Mouse (Mus musculus) olfactory bulb, adult 2 months (tissue): ENCODE results near the gene Ifngr1. TPM values are rescaled to one million over a fixed set of nuclear protein-coding genes. Genes with fewer than 3 reads are reported as not detected.

Source experiments
- H3K27ac ChIP-seq: fragments of 200-500 bp; 2 replicates; pipeline ENCODE4 v1.5.1; 2012; ENCODE audit warnings: low read depth, low read length; ENCODE audit not compliant: insufficient read depth
- H3K4me1 ChIP-seq: fragments of 200-500 bp; 2 replicates; pipeline ENCODE4 v1.6.1; 2012; ENCODE audit warnings: low read length; ENCODE audit not compliant: control insufficient read depth, insufficient read depth
- H3K4me3 ChIP-seq: fragments of 200-500 bp; 2 replicates; pipeline ENCODE4 v1.5.1; 2012; ENCODE audit warnings: mild to moderate bottlenecking, low read depth, low read length, moderate library complexity; ENCODE audit not compliant: insufficient read depth
- CTCF ChIP-seq: fragments of 200-500 bp; IDR thresholded peaks from 2 replicates; pipeline ENCODE4 v1.5.1; 2012; ENCODE audit warnings: low read depth, mild to moderate bottlenecking, low read length, moderate library complexity; ENCODE audit not compliant: insufficient read depth
- POLR2A ChIP-seq: fragments of 200-500 bp; IDR thresholded peaks from 2 replicates; pipeline ENCODE4 v1.6.1; 2012; ENCODE audit warnings: mild to moderate bottlenecking, low read depth, low read length, moderate library complexity; ENCODE audit not compliant: insufficient read depth
- WGBS: fragments of 180-500 bp; shearing (Covaris S2); methylation state at CpG from one replicate; pipeline ENCODE4 v1.1.7; 2018; 5-methylcytosine and 5-hydroxymethylcytosine counted together
- polyA plus RNA-seq: library from polyadenylated mRNA; stranded (reverse); fragments of >200 nt; gene quantifications from 2 replicates; pipeline ENCODE4 v1.2.4, GENCODE M21; 2012; ENCODE audit warnings: low replicate concordance; ENCODE audit not compliant: missing spikeins, insufficient read depth, insufficient read length

Ifngr1 gene
- polyA plus RNA-seq, 1 experiment: not detected

DNA sequence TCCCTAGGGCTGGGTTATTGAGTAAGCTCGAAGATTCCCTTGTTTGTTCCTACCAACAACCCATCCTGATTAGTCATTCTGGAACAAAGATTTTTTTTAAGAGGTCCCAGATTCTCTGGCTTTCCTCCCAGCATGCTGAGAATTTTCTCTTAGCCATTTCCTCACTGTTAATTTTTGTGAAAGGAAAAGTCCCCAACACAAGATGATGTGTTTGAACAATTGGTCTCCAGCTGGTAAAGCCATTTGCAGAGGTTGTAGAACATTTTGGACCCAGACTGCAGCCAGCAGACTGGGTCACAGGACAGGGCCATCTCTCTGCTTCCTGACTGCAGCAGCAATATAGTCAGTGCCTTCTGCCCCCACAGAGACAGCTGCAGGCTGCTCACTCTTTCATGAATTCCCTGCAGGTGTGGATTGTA, 28.3 kb upstream of the Ifngr1 start:
- TF ChIP-seq POLR2A (no peak), CTCF (no peak)
- H3K27ac ChIP-seq: no peak overlapping the region
- WGBS: 15% methylated on average over 1 of the region's 1 CpGs

DNA sequence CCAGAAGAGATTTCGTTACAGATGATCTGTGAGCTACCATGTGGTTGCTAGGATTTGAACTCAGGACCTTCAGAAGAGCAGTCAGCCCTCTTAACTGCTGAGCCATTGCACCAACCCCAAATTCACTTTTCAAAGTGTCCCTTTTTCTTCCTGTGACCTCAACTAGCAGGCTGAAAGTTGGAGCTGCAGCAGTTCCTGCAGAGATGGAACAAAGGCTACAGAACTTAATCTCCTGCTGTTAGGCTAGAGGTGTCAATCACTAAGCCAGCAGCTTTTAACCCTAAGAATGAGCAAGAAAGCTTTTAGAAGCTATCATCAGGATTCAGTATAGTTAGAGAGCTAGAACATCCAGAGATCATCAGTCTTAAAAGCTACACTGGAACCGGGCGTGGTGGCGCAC, 24.3 kb upstream of the Ifngr1 start:
- H3K27ac ChIP-seq: no peak overlapping the region
- WGBS: 98% methylated on average over 4 of the region's 4 CpGs
- TF ChIP-seq CTCF (no peak), POLR2A (no peak)
- H3K4me1 ChIP-seq: 0 out of 2 replicates have a peak, but pooled peaks cover 2% of the 10 kb centered on the region
- no peak overlapping the region for H3K4me3 ChIP-seq

More for the DNA sequence above, 28.3 kb upstream of the Ifngr1 start:
- H3K4me1 ChIP-seq: 0 out of 2 replicates have a peak, but pooled peaks cover 2% of the 10 kb centered on the region
- H3K4me3 ChIP-seq: no peak overlapping the region

DNA sequence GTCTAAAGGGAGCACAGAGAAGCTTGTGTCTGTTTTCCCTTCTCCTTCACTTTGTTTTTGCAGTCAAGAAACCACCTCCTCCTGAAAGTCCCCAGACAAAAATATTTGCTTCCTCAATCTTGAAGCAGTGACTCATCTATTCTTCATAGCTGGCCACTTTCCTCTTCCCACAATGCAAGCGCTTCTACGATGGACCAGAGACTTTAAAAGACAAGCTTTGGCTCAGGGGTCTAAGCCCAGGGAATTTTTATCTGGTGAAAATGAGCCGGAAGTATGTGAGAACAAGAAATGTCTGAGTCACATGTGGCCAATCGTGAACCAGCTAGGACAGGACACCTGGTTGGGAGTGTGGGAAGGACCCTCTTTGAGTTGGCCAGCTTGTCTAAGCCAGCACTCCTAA, 21.5 kb upstream of the Ifngr1 start:
- H3K27ac ChIP-seq: no peak overlapping the region
- H3K4me1 ChIP-seq: no peaks in the 10 kb centered on the region
- 77% methylated on average over 4 of the region's 4 CpGs for WGBS
- no peak for TF ChIP-seq CTCF
- no peak for TF ChIP-seq POLR2A
- no peak overlapping the region for H3K4me3 ChIP-seq

DNA sequence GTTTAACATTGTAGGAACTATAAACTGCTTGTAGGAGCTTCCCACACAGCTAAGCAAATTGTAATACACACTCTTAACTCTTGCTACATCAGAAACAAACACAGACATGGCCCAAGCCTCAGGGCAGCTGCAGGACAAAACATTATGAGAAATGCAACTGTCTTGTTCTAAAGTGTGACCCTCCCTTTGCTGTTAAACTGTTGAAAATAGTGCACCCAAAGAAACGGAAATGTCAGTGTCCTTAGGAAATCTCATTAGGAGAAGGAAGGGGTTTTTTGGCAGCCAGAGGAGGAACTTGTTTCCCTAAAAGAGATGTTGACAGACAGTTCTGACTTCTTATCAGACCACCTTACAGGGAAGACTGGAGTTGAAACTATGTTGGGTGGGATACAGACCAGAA, 21.0 kb upstream of the Ifngr1 start:
- no peak overlapping the region for H3K4me3 ChIP-seq
- TF ChIP-seq POLR2A (no peak), CTCF (no peak)
- WGBS: 69% methylated on average over 1 of the region's 1 CpGs
- H3K27ac ChIP-seq: no peak overlapping the region
- no peaks in the 10 kb centered on the region for H3K4me1 ChIP-seq

DNA sequence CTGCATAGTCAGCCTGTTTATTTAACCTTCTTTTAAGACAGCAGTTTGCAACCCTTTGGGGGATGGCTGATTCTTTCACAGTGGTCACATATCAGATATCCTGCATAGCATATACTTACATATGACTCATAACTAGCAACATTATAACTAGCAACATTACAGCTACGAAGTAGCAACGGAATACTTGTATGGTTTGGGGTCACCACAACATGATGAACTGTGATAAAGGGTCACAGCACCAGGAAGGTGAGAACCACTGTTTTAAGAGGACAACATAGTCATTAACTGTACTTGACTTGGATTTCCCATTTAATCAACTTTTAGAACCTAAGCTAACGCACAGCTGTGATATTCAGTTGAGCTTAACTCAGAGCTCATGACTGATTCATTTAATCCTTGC, 14.2 kb upstream of the Ifngr1 start:
- H3K4me3 ChIP-seq: no peak overlapping the region
- TF ChIP-seq CTCF: no peak
- no peak for TF ChIP-seq POLR2A
- H3K27ac ChIP-seq: no peak overlapping the region
- WGBS: 97% methylated on average over 3 of the region's 3 CpGs
- H3K4me1 ChIP-seq: no peaks in the 10 kb centered on the region

DNA sequence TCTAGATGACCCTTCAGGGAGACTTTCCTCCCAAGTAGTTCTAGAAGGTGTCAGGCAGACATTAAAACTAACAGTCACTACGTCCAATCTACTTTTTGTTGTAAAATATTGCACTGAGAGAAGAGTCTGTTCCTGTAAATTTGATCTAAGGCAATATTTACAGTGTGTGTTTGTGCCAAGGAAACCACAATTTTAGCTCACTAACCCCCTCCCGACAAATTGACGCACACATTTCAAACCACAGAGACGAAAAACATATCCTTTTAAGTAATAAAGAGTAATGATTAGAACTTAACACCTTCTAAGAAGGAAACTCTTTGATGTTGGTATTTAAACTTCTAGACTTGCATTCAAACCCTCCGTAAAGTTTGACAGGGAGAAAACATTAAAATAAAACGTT, 13.7 kb upstream of the Ifngr1 start:
- H3K27ac ChIP-seq: no peak overlapping the region
- 92% methylated on average over 6 of the region's 6 CpGs for WGBS
- TF ChIP-seq CTCF (no peak), POLR2A (no peak)
- no peak overlapping the region for H3K4me3 ChIP-seq
- no peaks in the 10 kb centered on the region for H3K4me1 ChIP-seq

DNA sequence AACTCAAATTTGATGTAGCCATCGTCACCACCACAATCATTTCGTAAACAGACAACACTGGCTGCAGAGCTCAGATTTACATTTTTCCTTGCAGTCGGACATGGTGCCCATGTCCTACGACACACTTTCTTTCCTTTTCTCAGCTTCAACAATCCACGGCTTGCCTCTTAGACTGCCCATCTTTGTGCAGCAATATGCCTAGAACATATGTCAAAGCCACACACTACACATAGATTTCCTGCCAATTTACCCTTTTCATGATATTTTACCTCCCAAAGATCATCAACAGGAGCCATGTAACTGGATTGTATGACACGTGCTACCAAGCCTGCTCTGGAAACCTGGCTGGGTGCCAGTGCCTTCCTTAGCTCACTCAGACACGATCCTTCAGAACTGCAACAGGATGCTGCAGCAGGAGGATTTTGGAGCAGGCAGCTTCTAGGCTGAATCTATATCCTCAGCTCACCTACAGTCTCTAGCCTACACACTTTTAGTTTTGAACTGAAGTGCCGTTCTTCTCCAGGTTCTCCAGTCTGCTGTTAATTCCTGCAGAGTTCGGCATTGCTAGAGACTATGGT, 13.3 kb upstream of the Ifngr1 start:
- 67% methylated on average over 9 of the region's 9 CpGs for WGBS
- H3K4me3 ChIP-seq: no peak overlapping the region
- H3K27ac ChIP-seq: no peak overlapping the region
- TF ChIP-seq POLR2A (no peak), CTCF (no peak)
- no peaks in the 10 kb centered on the region for H3K4me1 ChIP-seq

DNA sequence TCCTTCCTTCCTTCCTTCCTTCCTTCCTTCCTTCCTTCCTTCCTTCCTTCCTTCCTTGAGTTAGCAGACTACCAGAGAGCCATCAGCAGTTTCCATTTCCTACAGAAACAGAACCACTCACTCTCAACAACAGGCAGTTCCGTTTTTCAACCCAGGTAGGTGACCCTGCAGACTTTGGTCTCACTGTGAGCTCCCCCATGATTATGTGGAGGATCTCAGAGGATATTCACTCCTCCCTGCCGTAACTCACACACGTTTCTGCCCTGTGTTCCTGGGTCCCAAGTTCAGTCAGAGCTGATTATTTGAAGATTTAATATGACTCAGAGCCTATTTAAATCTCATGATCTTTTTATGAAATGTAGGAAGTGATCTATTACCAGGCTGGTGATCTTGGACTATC, 11.1 kb upstream of the Ifngr1 start:
- Histone ChIP-seq H3K27ac (no peak overlapping the region), H3K4me1 (no peaks in the 10 kb centered on the region), H3K4me3 (no peak overlapping the region)
- 71% methylated on average over 3 of the region's 3 CpGs for WGBS
- TF ChIP-seq POLR2A: no peak
- no peak for TF ChIP-seq CTCF

DNA sequence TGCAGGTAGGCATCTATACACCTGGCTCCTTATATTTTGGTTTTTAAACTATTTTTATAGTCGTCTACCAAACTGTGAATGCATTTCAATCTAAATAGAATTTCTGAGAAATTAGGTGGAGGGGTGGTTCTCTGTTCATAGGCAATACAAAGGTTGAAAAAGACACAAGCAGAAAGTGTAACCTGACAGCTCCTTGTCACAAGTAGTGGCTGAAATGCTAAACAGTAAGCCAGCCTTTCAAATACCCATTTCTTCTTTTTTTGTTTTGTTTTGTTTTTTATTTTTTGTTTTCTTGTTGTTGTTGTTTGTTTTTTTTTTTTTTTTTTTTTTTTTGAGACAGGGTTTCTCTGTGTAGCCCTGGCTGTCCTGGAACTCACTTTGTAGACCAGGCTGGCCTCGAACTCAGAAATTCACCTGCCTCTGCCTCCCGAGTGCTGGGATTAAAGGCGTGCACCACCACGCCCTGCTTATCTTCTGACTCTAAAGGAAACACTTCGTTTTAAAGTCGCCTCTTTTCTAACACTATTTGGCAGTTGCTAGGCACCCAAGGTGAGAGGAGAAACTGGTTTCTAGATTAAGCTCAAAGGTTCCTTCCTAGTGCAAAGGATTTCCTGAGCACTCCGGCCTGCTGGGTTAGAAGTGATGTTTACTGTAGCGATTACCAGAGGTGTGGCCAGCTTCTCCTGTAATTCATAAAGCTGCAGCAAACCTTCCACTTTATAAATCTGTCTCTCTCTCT, 9.7 kb upstream of the Ifngr1 start:
- TF ChIP-seq POLR2A: no peak
- no peak for TF ChIP-seq CTCF
- no peak overlapping the region for H3K27ac ChIP-seq
- WGBS: 80% methylated on average over 9 of the region's 9 CpGs
- no peaks in the 10 kb centered on the region for H3K4me1 ChIP-seq
- H3K4me3 ChIP-seq: no peak overlapping the region
